Mouse (Mus musculus) bone marrow macrophage, adult 2 months (primary cell): ENCODE measurements around the gene Rtn4rl1.

Source experiments
- CTCF ChIP-seq: IDR thresholded peaks from 2 replicates; pipeline ENCODE4 v1.5.1; 2012; ENCODE audit warnings: low read depth, mild to moderate bottlenecking, low read length, moderate library complexity
- POLR2A ChIP-seq: IDR thresholded peaks from 2 replicates; pipeline ENCODE4 v1.6.1; 2012; ENCODE audit warnings: mild to moderate bottlenecking, low read depth, low read length, borderline replicate concordance

DNA sequence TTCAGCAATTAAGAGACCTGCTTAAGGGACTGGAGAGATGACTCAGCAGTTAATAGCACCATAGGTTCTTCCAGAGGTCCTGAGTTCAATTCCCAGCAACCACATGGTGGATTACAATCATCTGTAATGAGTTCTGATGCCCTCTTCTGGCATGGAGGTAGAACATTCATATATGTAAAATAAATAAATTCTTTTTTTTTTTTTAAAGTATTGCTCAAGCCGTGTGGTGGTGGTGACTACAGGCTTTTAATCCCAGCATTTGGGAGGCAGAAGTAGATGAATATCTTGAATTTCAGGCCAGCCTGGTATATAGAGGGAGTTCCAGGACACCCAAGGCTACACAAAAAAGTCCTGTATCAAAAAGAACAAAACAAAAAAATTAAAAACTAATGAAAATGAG lies 43.2 kb upstream of the Rtn4rl1 start:
- TF ChIP-seq CTCF (no peak), POLR2A (no peak)
